Mouse (Mus musculus) intestine, embryonic 16.5 days (tissue): Measurements from ENCODE around the gene Gsx1. TPM values are rescaled to one million over a fixed set of nuclear protein-coding genes. Genes with fewer than 3 reads are reported as not detected.

Experiments
- ATAC-seq: fragments of 200-750 bp; cut with Nextera tagmentation; 2 replicates; pipeline ENCODE4 v1.8.0; 2017; ENCODE audit warnings: moderate TSS enrichment, moderate library complexity
- H3K27ac ChIP-seq: fragments of 300-500 bp; sonication (generic); 2 replicates; pipeline ENCODE4 v1.5.1; 2014; ENCODE audit warnings: mild to moderate bottlenecking, low read length
- H3K27me3 ChIP-seq: fragments of 300-500 bp; sonication (generic); replicated peaks from 2 replicates; pipeline ENCODE4 v1.6.1; 2014; ENCODE audit warnings: low read length, control low read depth, mixed read lengths; ENCODE audit not compliant: control insufficient read depth, insufficient read depth
- H3K36me3 ChIP-seq: fragments of 300-500 bp; sonication (generic); 2 replicates; pipeline ENCODE4 v1.6.1; 2014; ENCODE audit warnings: low read length, control low read depth; ENCODE audit not compliant: control insufficient read depth, insufficient read depth
- H3K4me1 ChIP-seq: fragments of 300-500 bp; sonication (generic); 2 replicates; pipeline ENCODE4 v1.6.1; 2014; ENCODE audit warnings: low read length, control low read depth, mixed read lengths; ENCODE audit not compliant: control insufficient read depth, insufficient read depth
- H3K4me2 ChIP-seq: fragments of 300-500 bp; sonication (generic); 2 replicates; pipeline ENCODE4 v1.6.1; 2014; ENCODE audit warnings: low read depth, low read length, control low read depth
- H3K4me3 ChIP-seq: fragments of 300-500 bp; sonication (generic); 2 replicates; pipeline ENCODE4 v1.5.1; 2014; ENCODE audit warnings: mild to moderate bottlenecking, low read length
- H3K9ac ChIP-seq: fragments of 300-500 bp; sonication (generic); 2 replicates; pipeline ENCODE4 v1.6.1; 2014; ENCODE audit warnings: low read depth, low read length
- H3K9me3 ChIP-seq: fragments of 300-500 bp; sonication (generic); 2 replicates; pipeline ENCODE4 v1.6.1; 2016; ENCODE audit warnings: low read length, control low read depth; ENCODE audit not compliant: control insufficient read depth
- WGBS: fragments of 180-500 bp; shearing (Covaris S2); extraction: QIAGEN DNeasy Blood & Tissue Kit; methylation state at CpG from one replicate; pipeline ENCODE4 v1.1.7; 2014; 5-methylcytosine and 5-hydroxymethylcytosine counted together
- polyA plus RNA-seq: library from polyadenylated mRNA; unstranded; fragments of >200 nt; fragmentation: Nextera tagmentation; extraction: Ambion mirVana; gene quantifications from 2 replicates; pipeline ENCODE4 v1.2.1, GENCODE M21; 2015

Gene Gsx1
- polyA plus RNA-seq, 1 experiment from 2014 or later, result not detected

- H3K27me3 ChIP-seq, result no peaks in the 10 kb centered on the region
- H3K4me3 ChIP-seq, result no peak overlapping the region
- 90% methylated on average over 3 of the region's 3 CpGs for WGBS
- H3K9me3 ChIP-seq, result no peaks in the 10 kb centered on the region
- no peak overlapping the region for H3K27ac ChIP-seq
- no peak overlapping the region for H3K9ac ChIP-seq
- no peak for ATAC-seq
- no peaks in the 10 kb centered on the region for H3K36me3 ChIP-seq
- no peak overlapping the region for H3K4me2 ChIP-seq
- H3K4me1 ChIP-seq, result no peaks in the 10 kb centered on the region
Observed at GRCm38 (mm10) chr5:147174046-147174445, 14.4 kb upstream of the Gsx1 start.

GRCm38 (mm10) chr5:147185174-147185915, 3.2 kb upstream of the Gsx1 start:
- Histone ChIP-seq H3K4me2 (peak overlapping the region; percentile 48), H3K27me3 (peaks cover 62% of the 10 kb centered on the region), H3K4me3 (peak overlapping the region; percentile 23), H3K9ac (no peak overlapping the region), H3K36me3 (no peaks in the 10 kb centered on the region), H3K27ac (no peak overlapping the region), H3K4me1 (peaks cover 21% of the 10 kb centered on the region), H3K9me3 (peaks cover 8% of the 10 kb centered on the region; the same call in 1 of the 2 replicates)
- no peak for ATAC-seq
- WGBS, result 9% methylated on average over 19 of the region's 19 CpGs

GRCm38 (mm10) chr5:147186001-147186431, 2.5 kb upstream of the Gsx1 start:
- ATAC-seq, result no peak
- Histone ChIP-seq H3K27ac (no peak overlapping the region), H3K27me3 (peaks cover 68% of the 10 kb centered on the region), H3K4me2 (peak overlapping the region; percentile 48), H3K4me3 (peak overlapping the region; percentile 23), H3K9me3 (peaks cover 8% of the 10 kb centered on the region; the same call in 1 of the 2 replicates), H3K36me3 (no peaks in the 10 kb centered on the region), H3K9ac (no peak overlapping the region), H3K4me1 (peaks cover 21% of the 10 kb centered on the region)
- WGBS, result 1% methylated on average over 26 of the region's 26 CpGs

GRCm38 (mm10) chr5:147186781-147187551, 1.5 kb upstream of the Gsx1 start:
- peak overlapping the region; percentile 30 for H3K4me3 ChIP-seq
- H3K27me3 ChIP-seq, result peaks cover 78% of the 10 kb centered on the region
- no peaks in the 10 kb centered on the region for H3K36me3 ChIP-seq
- H3K27ac ChIP-seq, result no peak overlapping the region
- peak overlapping the region; percentile 42 for H3K4me2 ChIP-seq
- H3K9ac ChIP-seq, result no peak overlapping the region
- peaks cover 21% of the 10 kb centered on the region for H3K4me1 ChIP-seq
- peaks cover 8% of the 10 kb centered on the region; the same call in 1 of the 2 replicates for H3K9me3 ChIP-seq
- no peak for ATAC-seq
- under 1% methylated on average over 37 of the region's 37 CpGs for WGBS

GRCm38 (mm10) chr5:147187552-147188170, 835 bp upstream of the Gsx1 start:
- Histone ChIP-seq H3K4me1 (peaks cover 21% of the 10 kb centered on the region), H3K4me3 (peak overlapping the region; percentile 30), H3K9ac (no peak overlapping the region), H3K27ac (no peak overlapping the region), H3K36me3 (no peaks in the 10 kb centered on the region), H3K27me3 (peaks cover 81% of the 10 kb centered on the region), H3K4me2 (peak overlapping the region; percentile 42), H3K9me3 (peaks cover 8% of the 10 kb centered on the region; the same call in 1 of the 2 replicates)
- no peak for ATAC-seq
- 5% methylated on average over 25 of the region's 25 CpGs for WGBS

GRCm38 (mm10) chr5:147189156-147189555, 660 bp downstream of the Gsx1 start:
- Histone ChIP-seq H3K27me3 (peaks cover 87% of the 10 kb centered on the region), H3K9ac (no peak overlapping the region), H3K27ac (no peak overlapping the region), H3K4me2 (peak overlapping the region; percentile 55), H3K36me3 (no peaks in the 10 kb centered on the region), H3K4me3 (peak overlapping the region; percentile 36), H3K4me1 (peaks cover 21% of the 10 kb centered on the region), H3K9me3 (no peaks in the 10 kb centered on the region)
- 2% methylated on average over 26 of the region's 28 CpGs for WGBS
- no peak for ATAC-seq

- ATAC-seq, result no peak
- no peaks in the 10 kb centered on the region for H3K9me3 ChIP-seq
- H3K9ac ChIP-seq, result no peak overlapping the region
- peaks cover 82% of the 10 kb centered on the region for H3K27me3 ChIP-seq
- H3K36me3 ChIP-seq, result no peaks in the 10 kb centered on the region
- WGBS, result 2% methylated on average over 46 of the region's 46 CpGs
- no peak overlapping the region for H3K4me3 ChIP-seq
- peaks cover 21% of the 10 kb centered on the region for H3K4me1 ChIP-seq
- no peak overlapping the region for H3K4me2 ChIP-seq
- no peak overlapping the region for H3K27ac ChIP-seq
Observed at GRCm38 (mm10) chr5:147189836-147190602, 1.5 kb downstream of the Gsx1 start.

GRCm38 (mm10) chr5:147190885-147191284, 2.4 kb downstream of the Gsx1 start:
- H3K4me1 ChIP-seq, result peaks cover 21% of the 10 kb centered on the region
- H3K27ac ChIP-seq, result no peak overlapping the region
- no peak for ATAC-seq
- H3K4me3 ChIP-seq, result no peak overlapping the region
- H3K9ac ChIP-seq, result no peak overlapping the region
- H3K36me3 ChIP-seq, result no peaks in the 10 kb centered on the region
- H3K9me3 ChIP-seq, result no peaks in the 10 kb centered on the region
- WGBS, result under 1% methylated on average over 7 of the region's 7 CpGs
- peaks cover 79% of the 10 kb centered on the region for H3K27me3 ChIP-seq
- no peak overlapping the region for H3K4me2 ChIP-seq
